In genomic region chr3:102204734-102205457, GRCm38 (mm10) we compare ENCODE assay signal across 8 mouse cellular contexts. TPM values are rescaled to one million over a fixed set of nuclear protein-coding genes. Genes with fewer than 3 reads are reported as not detected.
DNase-seq lines count a peak whose midpoint lies in the region; ATAC-seq and TF ChIP-seq lines count a peak whose summit lies in the region.
"Not testable (repeated sequence)": the region's sequence is repeated elsewhere in the genome, so short reads cannot be mapped to it uniquely, and the experiment has no call there.

No protein-coding gene starts in this region.

- 9% methylated on average over 12 of the region's 17 CpGs for WGBS in forebrain, embryonic 16.5 days
- WGBS in hindbrain, embryonic 11.5 days = 9% methylated on average over 13 of the region's 17 CpGs
- 10% methylated on average over 15 of the region's 17 CpGs for WGBS in kidney, embryonic 16.5 days
- WGBS in liver, embryonic 11.5 days = 9% methylated on average over 16 of the region's 17 CpGs
- 14% methylated on average over 12 of the region's 17 CpGs for WGBS in midbrain, embryonic 10.5 days
- 10% methylated on average over 15 of the region's 17 CpGs for WGBS in neural tube, embryonic 15.5 days

- H3K4me1 ChIP-seq in cortical plate, adult 2 months (ENCODE audit: control insufficient read depth, insufficient read depth, low read length); hindbrain, embryonic 11.5 days (replicated peaks; ENCODE audit: control insufficient read depth, insufficient read depth, low read length); liver, embryonic 11.5 days (replicated peaks; ENCODE audit: control insufficient read depth, insufficient read depth, low read length): not testable (repeated sequence)
- peaks cover 20% of the 10 kb centered on the region for H3K4me1 ChIP-seq in forebrain, embryonic 16.5 days (replicated peaks; ENCODE audit: control insufficient read depth, insufficient read depth, low read length)
- H3K4me1 ChIP-seq in kidney, embryonic 16.5 days (ENCODE audit: insufficient read depth, low read length) = peaks cover 26% of the 10 kb centered on the region
- H3K4me1 ChIP-seq in midbrain, embryonic 10.5 days = peaks cover 46% of the 10 kb centered on the region
- peaks cover 35% of the 10 kb centered on the region for H3K4me1 ChIP-seq in neural tube, embryonic 15.5 days

- peak overlapping the region; percentile 51; the same call in 1 of the 2 replicates for H3K4me3 ChIP-seq in cortical plate, adult 2 months (ENCODE audit: insufficient read depth, low read length)
- H3K4me3 ChIP-seq in forebrain, embryonic 16.5 days (replicated peaks; ENCODE audit: low read length) = peak overlapping the region; percentile 64
- peak overlapping the region; percentile 65 for H3K4me3 ChIP-seq in hindbrain, embryonic 11.5 days (ENCODE audit: low read depth, low read length)
- H3K4me3 ChIP-seq in kidney, embryonic 16.5 days (ENCODE audit: low read length) = peak overlapping the region; percentile 61
- peak overlapping the region; percentile 81 for H3K4me3 ChIP-seq in liver, embryonic 11.5 days (ENCODE audit: low read depth, low read length)
- H3K4me3 ChIP-seq in midbrain, embryonic 10.5 days = peak overlapping the region; percentile 83
- peak overlapping the region; percentile 67 for H3K4me3 ChIP-seq in neural tube, embryonic 15.5 days (replicated peaks)

- not testable (repeated sequence) for H3K27ac ChIP-seq in cortical plate, adult 2 months (ENCODE audit: insufficient read depth, low read length); hindbrain, embryonic 11.5 days (ENCODE audit: low read depth, low read length); kidney, embryonic 16.5 days (ENCODE audit: low read length); liver, embryonic 11.5 days (ENCODE audit: low read depth, low read length)
- peak overlapping the region; percentile 19; the same call in 1 of the 2 replicates for H3K27ac ChIP-seq in forebrain, embryonic 16.5 days (ENCODE audit: low read length)
- peak overlapping the region; percentile 87 for H3K27ac ChIP-seq in midbrain, embryonic 10.5 days (replicated peaks)
- peak overlapping the region; percentile 78 for H3K27ac ChIP-seq in neural tube, embryonic 15.5 days (replicated peaks)

- H3K27me3 ChIP-seq in forebrain, embryonic 16.5 days (replicated peaks; ENCODE audit: control insufficient read depth, insufficient read depth, low read length) = peaks cover 35% of the 10 kb centered on the region
- peaks cover 13% of the 10 kb centered on the region for H3K27me3 ChIP-seq in hindbrain, embryonic 11.5 days (ENCODE audit: control insufficient read depth, insufficient read depth, low read length)
- peaks cover 11% of the 10 kb centered on the region; the same call in 1 of the 2 replicates for H3K27me3 ChIP-seq in kidney, embryonic 16.5 days (ENCODE audit: insufficient read depth, low read length)
- not testable (repeated sequence) for H3K27me3 ChIP-seq in liver, embryonic 11.5 days (replicated peaks; ENCODE audit: control insufficient read depth, insufficient read depth, low read length)
- H3K27me3 ChIP-seq in midbrain, embryonic 10.5 days (ENCODE audit: low read depth, poor library complexity, severe bottlenecking) = peaks cover 81% of the 10 kb centered on the region
- H3K27me3 ChIP-seq in neural tube, embryonic 15.5 days (replicated peaks) = peaks cover 38% of the 10 kb centered on the region

- not testable (repeated sequence) for TF ChIP-seq CTCF in cortical plate, adult 2 months (IDR thresholded peaks at IDR 0.05; ENCODE audit: extremely low read depth, insufficient read depth, low read length)

- not testable (repeated sequence) for TF ChIP-seq POLR2A in cortical plate, adult 2 months (IDR thresholded peaks at IDR 0.05; ENCODE audit: extremely low read depth, insufficient read depth, low read length)

- H3K9ac ChIP-seq in forebrain, embryonic 16.5 days (replicated peaks; ENCODE audit: low read depth, low read length) = peak overlapping the region; percentile 70
- peak overlapping the region; percentile 63; the same call in 1 of the 2 replicates for H3K9ac ChIP-seq in hindbrain, embryonic 11.5 days (ENCODE audit: low read depth, low read length)
- H3K9ac ChIP-seq in kidney, embryonic 16.5 days (replicated peaks; ENCODE audit: low read length) = peak overlapping the region; percentile 88
- H3K9ac ChIP-seq in liver, embryonic 11.5 days (ENCODE audit: low read depth, low read length) = peak overlapping the region; percentile 77; the same call in 1 of the 2 replicates
- H3K9ac ChIP-seq in neural tube, embryonic 15.5 days (replicated peaks) = peak overlapping the region; percentile 68; the same call in 1 of the 2 replicates

- ATAC-seq in forebrain, embryonic 16.5 days = peak; percentile 31
- peak; percentile 63 for ATAC-seq in hindbrain, embryonic 11.5 days (ENCODE audit: low FRiP score)
- ATAC-seq in kidney, embryonic 16.5 days (ENCODE audit: low FRiP score, low TSS enrichment) = peak; percentile 47
- peak; percentile 25 for ATAC-seq in liver, embryonic 11.5 days (replicated peaks; ENCODE audit: low FRiP score)
- ATAC-seq in neural tube, embryonic 15.5 days (ENCODE audit: low FRiP score) = peak; percentile 60

- H3K9me3 ChIP-seq in forebrain, embryonic 16.5 days (ENCODE audit: control insufficient read depth, low read length); hindbrain, embryonic 11.5 days (ENCODE audit: control insufficient read depth, low read length); kidney, embryonic 16.5 days (ENCODE audit: low read length); liver, embryonic 11.5 days (ENCODE audit: control insufficient read depth, low read length); midbrain, embryonic 10.5 days (replicated peaks); neural tube, embryonic 15.5 days (replicated peaks): not testable (repeated sequence)

- peak; percentile 54 for DNase-seq in 3134 (ENCODE audit: extremely low read depth, insufficient read length, low spot score)
- DNase-seq in hindbrain, embryonic 11.5 days (ENCODE audit: low spot score) = peak; percentile 57
- peak; percentile 38 for DNase-seq in liver, embryonic 11.5 days (ENCODE audit: low spot score)
- DNase-seq in midbrain, embryonic 10.5 days (ENCODE audit: low spot score) = not testable (repeated sequence)

- peak overlapping the region; percentile 98 for H3K4me2 ChIP-seq in forebrain, embryonic 16.5 days (ENCODE audit: low read length)
- H3K4me2 ChIP-seq in hindbrain, embryonic 11.5 days (replicated peaks; ENCODE audit: low read depth, low read length) = peak overlapping the region; percentile 97
- H3K4me2 ChIP-seq in kidney, embryonic 16.5 days (replicated peaks; ENCODE audit: low read depth, low read length) = peak overlapping the region; percentile 85
- peak overlapping the region; percentile 85 for H3K4me2 ChIP-seq in liver, embryonic 11.5 days
- peak overlapping the region; percentile 99 for H3K4me2 ChIP-seq in neural tube, embryonic 15.5 days

- not testable (repeated sequence) for H3K36me3 ChIP-seq in forebrain, embryonic 16.5 days (ENCODE audit: control insufficient read depth, insufficient read depth); hindbrain, embryonic 11.5 days (ENCODE audit: control insufficient read depth, insufficient read depth, low read length); kidney, embryonic 16.5 days (ENCODE audit: insufficient read depth, low read length); liver, embryonic 11.5 days (ENCODE audit: control insufficient read depth, insufficient read depth, low read length); midbrain, embryonic 10.5 days; neural tube, embryonic 15.5 days

RNA-seq across cellular contexts. Expression of gene Vangl1, which starts 0.4 kb away (rescaled TPM):
- polyA plus RNA-seq in cortical plate, adult 2 months (2012; rRNA removed) = 4.5 and 5.0 TPM in 2 replicates
- 6.3 and 8.0 TPM in 2 replicates for polyA plus RNA-seq in forebrain, embryonic 16.5 days (2015; fragmentation: Nextera tagmentation; extraction: Ambion mirVana)
- polyA plus RNA-seq in hindbrain, embryonic 11.5 days (2014; fragmentation: Nextera tagmentation; extraction: Ambion mirVana) = 10.9 and 12.3 TPM in 2 replicates
- polyA plus RNA-seq in kidney, embryonic 16.5 days (2015; fragmentation: Nextera tagmentation; extraction: Ambion mirVana) = 21.1 and 21.7 TPM in 2 replicates
- polyA plus RNA-seq in liver, embryonic 11.5 days (2014; fragmentation: Nextera tagmentation; extraction: Ambion mirVana) = 52.9 and 59.3 TPM in 2 replicates
- polyA plus RNA-seq in midbrain, embryonic 10.5 days (2016; fragmentation: Nextera tagmentation; extraction: Ambion mirVana) = 11.0 and 13.1 TPM in 2 replicates
- 9.0 and 11.8 TPM in 2 replicates for polyA plus RNA-seq in neural tube, embryonic 15.5 days (2015; fragmentation: Nextera tagmentation; extraction: Ambion mirVana)
